Mouse (Mus musculus) thymus, adult 2 months (tissue): ENCODE data around the gene Gm37240.

Source experiments
- CTCF ChIP-seq: fragments of 200-500 bp; IDR thresholded peaks from 2 replicates; pipeline ENCODE4 v1.5.1; 2012; ENCODE audit warnings: mild to moderate bottlenecking, control low read depth, low read length, moderate library complexity, borderline replicate concordance; ENCODE audit not compliant: control insufficient read depth, poor library complexity, insufficient read depth; ENCODE audit errors: extremely low read depth
- POLR2A ChIP-seq: fragments of 200-500 bp; IDR thresholded peaks from 2 replicates; pipeline ENCODE4 v1.6.1; 2012; ENCODE audit warnings: mild to moderate bottlenecking, low read length, control low read depth, moderate library complexity; ENCODE audit not compliant: control insufficient read depth, poor library complexity, insufficient read depth; ENCODE audit errors: extremely low read depth

DNA sequence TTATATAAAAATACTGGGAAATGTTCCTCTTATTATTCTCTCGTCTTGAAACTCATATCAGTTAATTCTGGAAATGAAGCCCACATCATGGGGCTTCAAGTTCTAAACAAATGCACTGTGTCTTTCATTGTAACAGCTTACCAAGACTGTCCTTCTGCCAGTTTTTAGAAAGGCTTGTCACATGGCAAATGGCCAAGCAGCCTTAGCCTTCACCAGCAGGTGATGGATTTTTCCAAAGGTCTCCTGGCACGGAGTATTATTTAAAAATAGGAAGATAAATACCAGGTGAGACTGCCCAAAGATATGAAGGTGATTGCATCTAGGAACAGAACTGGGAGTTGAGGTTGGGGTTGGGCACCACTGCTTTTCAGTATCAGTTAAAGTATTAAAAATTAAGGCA, 304.6 kb downstream of the Gm37240 start:
- no peak for TF ChIP-seq CTCF
- TF ChIP-seq POLR2A, result no peak
